Mouse (Mus musculus): Measurements from ENCODE around the gene Gm10644. TPM values are rescaled to one million over a fixed set of nuclear protein-coding genes. Genes with fewer than 3 reads are reported as not detected.
A peak's percentile ranks its signal among the peaks of the same experiment; 100 is the strongest.

Gm10644 gene
- polyA plus RNA-seq, 1 experiment from 2014 or later: 0.66 TPM

- DNase-seq (ENCODE audit: low spot score): no peak
- Histone ChIP-seq H3K27me3 (ENCODE audit: control insufficient read depth, insufficient read depth, low read length) (no peaks in the 10 kb centered on the region), H3K36me3 (replicated peaks; ENCODE audit: control insufficient read depth, insufficient read depth, low read depth, low read length) (no peaks in the 10 kb centered on the region), H3K9me3 (replicated peaks; ENCODE audit: control insufficient read depth, low read length) (no peaks in the 10 kb centered on the region), H3K4me3 (ENCODE audit: low read depth, low read length) (no peak overlapping the region), H3K27ac (replicated peaks; ENCODE audit: low read depth, low read length) (no peak overlapping the region), H3K4me2 (ENCODE audit: low read depth, low read length) (no peak overlapping the region), H3K9ac (replicated peaks; ENCODE audit: low read length) (no peak overlapping the region), H3K4me1 (ENCODE audit: control insufficient read depth, insufficient read depth, low read length) (no peaks in the 10 kb centered on the region; the same call in 1 of the 2 replicates)
- no peak for ATAC-seq (replicated peaks; ENCODE audit: insufficient number of reproducible peaks, low FRiP score, low TSS enrichment, low read depth)
- 86% methylated on average over 6 of the region's 6 CpGs for WGBS
Observed at GRCm38 (mm10) chr8:83908583-83908982, 46.4 kb downstream of the Gm10644 start.

- DNase-seq (ENCODE audit: low spot score) (peak; percentile 68), ATAC-seq (replicated peaks; ENCODE audit: insufficient number of reproducible peaks, low FRiP score, low TSS enrichment, low read depth) (no peak)
- Histone ChIP-seq H3K27ac (replicated peaks; ENCODE audit: low read depth, low read length) (peak overlapping the region; percentile 75), H3K4me3 (ENCODE audit: low read depth, low read length) (peak overlapping the region; percentile 10), H3K4me2 (ENCODE audit: low read depth, low read length) (peak overlapping the region; percentile 37), H3K4me1 (ENCODE audit: control insufficient read depth, insufficient read depth, low read length) (peaks cover 10% of the 10 kb centered on the region), H3K36me3 (replicated peaks; ENCODE audit: control insufficient read depth, insufficient read depth, low read depth, low read length) (no peaks in the 10 kb centered on the region), H3K9me3 (replicated peaks; ENCODE audit: control insufficient read depth, low read length) (no peaks in the 10 kb centered on the region), H3K9ac (replicated peaks; ENCODE audit: low read length) (peak overlapping the region; percentile 25), H3K27me3 (ENCODE audit: control insufficient read depth, insufficient read depth, low read length) (no peaks in the 10 kb centered on the region)
- WGBS: 5% methylated on average over 13 of the region's 13 CpGs
Observed at GRCm38 (mm10) chr8:83902961-83903666, 51.9 kb downstream of the Gm10644 start.

GRCm38 (mm10) chr8:83901566-83902485 is 53.2 kb downstream of the Gm10644 start:
- peak; percentile 44 for DNase-seq (ENCODE audit: low spot score)
- no peak overlapping the region for H3K27ac ChIP-seq (replicated peaks; ENCODE audit: low read depth, low read length)
- no peak for ATAC-seq (replicated peaks; ENCODE audit: insufficient number of reproducible peaks, low FRiP score, low TSS enrichment, low read depth)
- 9% methylated on average over 14 of the region's 14 CpGs for WGBS
- H3K9ac ChIP-seq (replicated peaks; ENCODE audit: low read length): peak overlapping the region; percentile 90
- no peaks in the 10 kb centered on the region for H3K9me3 ChIP-seq (replicated peaks; ENCODE audit: control insufficient read depth, low read length)
- H3K4me2 ChIP-seq (ENCODE audit: low read depth, low read length): peak overlapping the region; percentile 95
- H3K36me3 ChIP-seq (replicated peaks; ENCODE audit: control insufficient read depth, insufficient read depth, low read depth, low read length): no peaks in the 10 kb centered on the region
- H3K4me1 ChIP-seq (ENCODE audit: control insufficient read depth, insufficient read depth, low read length): peaks cover 10% of the 10 kb centered on the region
- H3K4me3 ChIP-seq (ENCODE audit: low read depth, low read length): peak overlapping the region; percentile 99
- no peaks in the 10 kb centered on the region; the same call in 1 of the 2 replicates for H3K27me3 ChIP-seq (ENCODE audit: control insufficient read depth, insufficient read depth, low read length)

GRCm38 (mm10) chr8:83900957-83901270 is 54.1 kb downstream of the Gm10644 start:
- ATAC-seq (replicated peaks; ENCODE audit: insufficient number of reproducible peaks, low FRiP score, low TSS enrichment, low read depth) (no peak), DNase-seq (ENCODE audit: low spot score) (peak; percentile 54)
- Histone ChIP-seq H3K4me2 (ENCODE audit: low read depth, low read length) (peak overlapping the region; percentile 95), H3K4me3 (ENCODE audit: low read depth, low read length) (peak overlapping the region; percentile 99), H3K27ac (replicated peaks; ENCODE audit: low read depth, low read length) (peak overlapping the region; percentile 97), H3K36me3 (replicated peaks; ENCODE audit: control insufficient read depth, insufficient read depth, low read depth, low read length) (no peaks in the 10 kb centered on the region), H3K9ac (replicated peaks; ENCODE audit: low read length) (peak overlapping the region; percentile 90), H3K4me1 (ENCODE audit: control insufficient read depth, insufficient read depth, low read length) (peaks cover 10% of the 10 kb centered on the region), H3K9me3 (replicated peaks; ENCODE audit: control insufficient read depth, low read length) (no peaks in the 10 kb centered on the region), H3K27me3 (ENCODE audit: control insufficient read depth, insufficient read depth, low read length) (no peaks in the 10 kb centered on the region; the same call in 1 of the 2 replicates)
- WGBS: under 1% methylated on average over 34 of the region's 40 CpGs

- DNase-seq (ENCODE audit: low spot score) (peak; percentile 63), ATAC-seq (replicated peaks; ENCODE audit: insufficient number of reproducible peaks, low FRiP score, low TSS enrichment, low read depth) (no peak)
- Histone ChIP-seq H3K4me3 (ENCODE audit: low read depth, low read length) (peak overlapping the region; percentile 99), H3K27ac (replicated peaks; ENCODE audit: low read depth, low read length) (peak overlapping the region; percentile 97), H3K9me3 (replicated peaks; ENCODE audit: control insufficient read depth, low read length) (no peaks in the 10 kb centered on the region), H3K9ac (replicated peaks; ENCODE audit: low read length) (peak overlapping the region; percentile 90), H3K4me2 (ENCODE audit: low read depth, low read length) (peak overlapping the region; percentile 95), H3K27me3 (ENCODE audit: control insufficient read depth, insufficient read depth, low read length) (no peaks in the 10 kb centered on the region; the same call in 1 of the 2 replicates), H3K4me1 (ENCODE audit: control insufficient read depth, insufficient read depth, low read length) (peaks cover 10% of the 10 kb centered on the region), H3K36me3 (replicated peaks; ENCODE audit: control insufficient read depth, insufficient read depth, low read depth, low read length) (no peaks in the 10 kb centered on the region)
- WGBS: under 1% methylated on average over 83 of the region's 100 CpGs
Observed at GRCm38 (mm10) chr8:83900266-83900956, 54.6 kb downstream of the Gm10644 start.

- Histone ChIP-seq H3K4me2 (ENCODE audit: low read depth, low read length) (peak within 1 kb of the TSS; percentile 95), H3K27ac (replicated peaks; ENCODE audit: low read depth, low read length) (peak within 1 kb of the TSS; percentile 97), H3K36me3 (replicated peaks; ENCODE audit: control insufficient read depth, insufficient read depth, low read depth, low read length) (no peaks in the 10 kb centered on the region), H3K27me3 (ENCODE audit: control insufficient read depth, insufficient read depth, low read length) (no peaks in the 10 kb centered on the region; the same call in 1 of the 2 replicates), H3K4me1 (ENCODE audit: control insufficient read depth, insufficient read depth, low read length) (peaks cover 10% of the 10 kb centered on the region), H3K9me3 (replicated peaks; ENCODE audit: control insufficient read depth, low read length) (no peaks in the 10 kb centered on the region), H3K9ac (replicated peaks; ENCODE audit: low read length) (peak within 1 kb of the TSS; percentile 90), H3K4me3 (ENCODE audit: low read depth, low read length) (peak within 1 kb of the TSS; percentile 99)
- peak; percentile 96 for DNase-seq (ENCODE audit: low spot score)
- WGBS: under 1% methylated on average over 44 of the region's 70 CpGs
- ATAC-seq (replicated peaks; ENCODE audit: insufficient number of reproducible peaks, low FRiP score, low TSS enrichment, low read depth): peak; percentile 90
Observed at GRCm38 (mm10) chr8:83899363-83900252, 55.4 kb downstream of the Gm10644 start, which contains the start of gene Adgrl1. Adgrl1 (plus strand) TSS chr8:83900105.

- DNase-seq (ENCODE audit: low spot score) (peak; percentile 86), ATAC-seq (replicated peaks; ENCODE audit: insufficient number of reproducible peaks, low FRiP score, low TSS enrichment, low read depth) (peak; percentile 2; the same call in 1 of the 2 replicates)
- WGBS: 2% methylated on average over 13 of the region's 13 CpGs
- Histone ChIP-seq H3K27ac (replicated peaks; ENCODE audit: low read depth, low read length) (peak overlapping the region; percentile 97), H3K36me3 (replicated peaks; ENCODE audit: control insufficient read depth, insufficient read depth, low read depth, low read length) (no peaks in the 10 kb centered on the region), H3K4me2 (ENCODE audit: low read depth, low read length) (peak overlapping the region; percentile 95), H3K4me3 (ENCODE audit: low read depth, low read length) (peak overlapping the region; percentile 99), H3K9me3 (replicated peaks; ENCODE audit: control insufficient read depth, low read length) (no peaks in the 10 kb centered on the region), H3K4me1 (ENCODE audit: control insufficient read depth, insufficient read depth, low read length) (peaks cover 10% of the 10 kb centered on the region), H3K9ac (replicated peaks; ENCODE audit: low read length) (peak overlapping the region; percentile 61), H3K27me3 (ENCODE audit: control insufficient read depth, insufficient read depth, low read length) (no peaks in the 10 kb centered on the region; the same call in 1 of the 2 replicates)
Observed at GRCm38 (mm10) chr8:83898985-83899362, 56.0 kb downstream of the Gm10644 start.

Measured in embryonic facial prominence, embryonic 11.5 days (tissue).